Mouse (Mus musculus) heart, postnatal 36 days (tissue): Measurements from ENCODE around the gene Gm4858. TPM values are rescaled to one million over a fixed set of nuclear protein-coding genes. Genes with fewer than 3 reads are reported as not detected.
"Not testable (repeated sequence)": the region's sequence is repeated elsewhere in the genome, so short reads cannot be mapped to it uniquely, and the experiment has no call there.

Experiments
- DNase-seq, 2 experiments: peaks; one replicate each; pipeline ENCODE4 v3.0.0; 2021 to 2022
- intact Hi-C: fragments of 180-260 bp; cut with DNase I; formaldehyde crosslinking; loops from one replicate; pipeline ENCODE4 v1.15.1; 2025
- total RNA-seq, 2 experiments: library from RNA; stranded (reverse); gene quantifications; 2 replicates each; pipeline ENCODE4 v1.2.3; 2021

The Gm4858 gene
- not detected for total RNA-seq

GRCm38 (mm10) chr3:93068523-93068922 lies at the start of gene Gm4858:
Gene Gm4858 (plus strand): TSS chr3:93068823.
- intact Hi-C loops, result not testable (repeated sequence)

GRCm38 (mm10) chr3:93018960-93019359 lies 49.7 kb upstream of the Gm4858 start, which contains the start of gene Lce1m:
Gene Lce1m (minus strand): TSS chr3:93019060.
- no peak for DNase-seq
- intact Hi-C loops, result no loop called here

More at GRCm38 (mm10) chr3:93068523-93068922, at the start of gene Gm4858:
- DNase-seq, result not testable (repeated sequence)

GRCm38 (mm10) chr3:93021171-93021570 lies 47.5 kb upstream of the Gm4858 start:
- DNase-seq, result no peak
- intact Hi-C loops, result no loop called here

GRCm38 (mm10) chr3:93023411-93024184 lies 45.0 kb upstream of the Gm4858 start:
- DNase-seq, result no peak
- intact Hi-C loops, result no loop called here

GRCm38 (mm10) chr3:93025486-93025885 lies 43.1 kb upstream of the Gm4858 start:
- intact Hi-C loops, result no loop called here
- DNase-seq, result no peak

GRCm38 (mm10) chr3:93031450-93031849 lies 37.2 kb upstream of the Gm4858 start:
- intact Hi-C loops, result loop anchor here (5.0 kb wide), 1 partner anchor 124 kb away; no protein-coding TSS in a partner anchor
- DNase-seq, result no peak

GRCm38 (mm10) chr3:93050182-93050581 lies 18.4 kb upstream of the Gm4858 start:
- DNase-seq, result no peak
- intact Hi-C loops, result no loop called here

GRCm38 (mm10) chr3:93052826-93053474 lies 15.7 kb upstream of the Gm4858 start:
- no peak for DNase-seq

GRCm38 (mm10) chr3:93086631-93087030 lies 18.0 kb downstream of the Gm4858 start:
- intact Hi-C loops, result no loop called here
- DNase-seq, result no peak

More at GRCm38 (mm10) chr3:93052826-93053474, 15.7 kb upstream of the Gm4858 start:
- intact Hi-C loops, result no loop called here

- not testable (repeated sequence) for DNase-seq
Measured at GRCm38 (mm10) chr3:93093581-93093980, 25.0 kb downstream of the Gm4858 start.

GRCm38 (mm10) chr3:93096447-93096846 lies 27.8 kb downstream of the Gm4858 start:
- no peak for DNase-seq
- intact Hi-C loops, result no loop called here

More at GRCm38 (mm10) chr3:93093581-93093980, 25.0 kb downstream of the Gm4858 start:
- intact Hi-C loops, result not testable (repeated sequence)

- intact Hi-C loops, result no loop called here
- no peak for DNase-seq
Measured at GRCm38 (mm10) chr3:93111668-93112067, 43.0 kb downstream of the Gm4858 start.

- intact Hi-C loops, result no loop called here
- DNase-seq, result no peak
Measured at GRCm38 (mm10) chr3:93114481-93114880, 45.9 kb downstream of the Gm4858 start.

GRCm38 (mm10) chr3:93119101-93119500 lies 50.5 kb downstream of the Gm4858 start:
- DNase-seq, result no peak
- intact Hi-C loops, result no loop called here

Other genes starting within 250 kb of the Gm4858 start
- not detected for gene Kprp, start 241.6 kb upstream of the Gm4858 start, total RNA-seq
- not detected for gene Lce1l, start 217.5 kb upstream of the Gm4858 start, total RNA-seq
- gene 2310050C09Rik, start 198.6 kb upstream of the Gm4858 start, total RNA-seq, result not detected
- gene Lce3a, start 142.6 kb upstream of the Gm4858 start, total RNA-seq, result not detected
- gene Lce3b, start 135.8 kb upstream of the Gm4858 start, total RNA-seq, result not detected
- not detected for gene Lce3c, start 124.3 kb upstream of the Gm4858 start, total RNA-seq
- not detected for gene Lce3d, start 111.4 kb upstream of the Gm4858 start, total RNA-seq
- gene Lce3e, start 101.8 kb upstream of the Gm4858 start, total RNA-seq, result not detected
- not detected for gene Lce3f, start 76.6 kb upstream of the Gm4858 start, total RNA-seq
- gene Crct1, start 53.1 kb upstream of the Gm4858 start, total RNA-seq, result not detected
- gene Lce1m, start 49.8 kb upstream of the Gm4858 start, total RNA-seq, result not detected
- not detected for gene Crnn, start 76.0 kb downstream of the Gm4858 start, total RNA-seq
- not detected for gene Flg2, start 128.5 kb downstream of the Gm4858 start, total RNA-seq
- gene Flg, start 204.7 kb downstream of the Gm4858 start, total RNA-seq, result not detected